Mouse (Mus musculus) embryonic fibroblast, embryonic 13.5 days (primary cell): Measurements from ENCODE around the gene Lgals4.

ENCODE experiments used
- CTCF ChIP-seq: IDR thresholded peaks from 2 replicates; pipeline ENCODE4 v1.5.1; 2011; ENCODE audit warnings: mild to moderate bottlenecking, control low read depth, low read length, moderate library complexity, borderline replicate concordance; ENCODE audit not compliant: insufficient read depth
- POLR2A ChIP-seq: IDR thresholded peaks from 2 replicates; pipeline ENCODE4 v1.6.1; 2011; ENCODE audit warnings: low read depth, mild to moderate bottlenecking, control low read depth, low read length, moderate library complexity

DNA sequence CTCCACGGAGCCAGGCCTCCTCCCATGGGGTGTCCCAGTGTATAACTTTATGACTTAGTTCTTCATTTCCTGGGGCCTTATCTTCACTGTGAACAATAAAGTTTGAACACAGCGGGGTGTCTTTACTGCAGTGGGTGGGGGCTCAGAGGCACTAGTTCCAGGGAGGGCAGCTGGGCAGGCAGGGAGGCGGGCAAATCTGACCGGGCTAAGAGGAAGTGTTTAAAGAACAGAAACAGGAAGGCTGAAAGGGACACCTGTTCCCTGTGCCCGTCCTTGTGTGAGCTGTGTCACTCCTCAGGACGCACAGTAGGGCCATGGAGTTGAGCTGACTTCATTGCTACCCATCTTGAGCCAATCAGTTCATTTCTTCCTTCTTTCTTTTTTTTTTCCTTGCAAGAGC, 1.5 kb upstream of the Lgals4 start:
- TF ChIP-seq POLR2A (no peak), CTCF (no peak)
